Mouse (Mus musculus): ENCODE data around the gene Cdk16. TPM values are rescaled to one million over a fixed set of nuclear protein-coding genes. Genes with fewer than 3 reads are reported as not detected.

Gene Cdk16
- polyA plus RNA-seq, 1 experiment from 2014 or later, result 127 TPM

Other genes starting within 250 kb of the Cdk16 start
- gene Rgn, start 138.2 kb upstream of the Cdk16 start, polyA plus RNA-seq (2015; fragmentation: Nextera tagmentation; extraction: Ambion mirVana), result 0.17 and 2.2 TPM in 2 replicates
- 66.0 and 70.1 TPM in 2 replicates for gene Rbm10, start 70.5 kb upstream of the Cdk16 start, polyA plus RNA-seq (2015; fragmentation: Nextera tagmentation; extraction: Ambion mirVana)
- gene Ndufb11, start 70.3 kb upstream of the Cdk16 start, polyA plus RNA-seq (2015; fragmentation: Nextera tagmentation; extraction: Ambion mirVana), result 224 TPM in 2 replicates
- 201 and 219 TPM in 2 replicates for gene Uba1, start 29.6 kb upstream of the Cdk16 start, polyA plus RNA-seq (2015; fragmentation: Nextera tagmentation; extraction: Ambion mirVana)
- gene Usp11, start 16.0 kb downstream of the Cdk16 start, polyA plus RNA-seq (2015; fragmentation: Nextera tagmentation; extraction: Ambion mirVana), result 57.5 and 59.9 TPM in 2 replicates
- gene Araf, start 109.9 kb downstream of the Cdk16 start, polyA plus RNA-seq (2015; fragmentation: Nextera tagmentation; extraction: Ambion mirVana), result 118 and 122 TPM in 2 replicates
- 15.2 and 26.1 TPM in 2 replicates for gene Timp1, start 182.2 kb downstream of the Cdk16 start, polyA plus RNA-seq (2015; fragmentation: Nextera tagmentation; extraction: Ambion mirVana)
- gene Syn1, start 233.1 kb downstream of the Cdk16 start, polyA plus RNA-seq (2015; fragmentation: Nextera tagmentation; extraction: Ambion mirVana), result 0.36 and 0.87 TPM in 2 replicates
- 7.2 and 7.5 TPM in 2 replicates for gene Cfp, start 243.6 kb downstream of the Cdk16 start, polyA plus RNA-seq (2015; fragmentation: Nextera tagmentation; extraction: Ambion mirVana)